Mouse (Mus musculus) midbrain, embryonic 16.5 days (tissue): ENCODE data around the gene Gm20388. TPM values are rescaled to one million over a fixed set of nuclear protein-coding genes. Genes with fewer than 3 reads are reported as not detected.
A peak's percentile ranks its signal among the peaks of the same experiment; 100 is the strongest.
"Not testable (repeated sequence)": the region's sequence is repeated elsewhere in the genome, so short reads cannot be mapped to it uniquely, and the experiment has no call there.

Experiments
- ATAC-seq: fragments of 200-750 bp; cut with Nextera tagmentation; 2 replicates; pipeline ENCODE4 v1.8.0; 2017; ENCODE audit warnings: moderate TSS enrichment
- H3K27ac ChIP-seq: fragments of 300-500 bp; sonication (generic); 2 replicates; pipeline ENCODE4 v1.5.1; 2014; ENCODE audit warnings: mild to moderate bottlenecking, low read length, mixed read lengths
- H3K27me3 ChIP-seq: fragments of 300-500 bp; sonication (generic); 2 replicates; pipeline ENCODE4 v1.6.1; 2014; ENCODE audit warnings: low read depth, low read length, mixed read lengths; ENCODE audit not compliant: control insufficient read depth, insufficient read depth
- H3K36me3 ChIP-seq: fragments of 300-500 bp; sonication (generic); 2 replicates; pipeline ENCODE4 v1.6.1; 2014; ENCODE audit warnings: mild to moderate bottlenecking, low read length, moderate library complexity, mixed read lengths; ENCODE audit not compliant: control insufficient read depth, insufficient read depth
- H3K4me1 ChIP-seq: fragments of 300-500 bp; sonication (generic); 2 replicates; pipeline ENCODE4 v1.6.1; 2014; ENCODE audit warnings: mild to moderate bottlenecking, low read length, mixed read lengths; ENCODE audit not compliant: control insufficient read depth, insufficient read depth
- H3K4me2 ChIP-seq: fragments of 300-500 bp; sonication (generic); 2 replicates; pipeline ENCODE4 v1.6.1; 2014; ENCODE audit warnings: mild to moderate bottlenecking, low read length, mixed read lengths
- H3K4me3 ChIP-seq: fragments of 300-500 bp; sonication (generic); 2 replicates; pipeline ENCODE4 v1.5.1; 2014; ENCODE audit warnings: low read depth, mild to moderate bottlenecking, low read length, moderate library complexity, mixed read lengths
- H3K9ac ChIP-seq: fragments of 300-500 bp; sonication (generic); 2 replicates; pipeline ENCODE4 v1.6.1; 2014; ENCODE audit warnings: low read depth, low read length, mixed read lengths
- H3K9me3 ChIP-seq: fragments of 300-500 bp; sonication (generic); replicated peaks from 2 replicates; pipeline ENCODE4 v1.6.1; 2014; ENCODE audit warnings: mild to moderate bottlenecking, low read length, mixed read lengths; ENCODE audit not compliant: control insufficient read depth, poor library complexity, severe bottlenecking
- WGBS: fragments of 180-500 bp; shearing (Covaris S2); extraction: QIAGEN DNeasy Blood & Tissue Kit; methylation state at CpG from one replicate; pipeline ENCODE4 v1.1.7; 2014; 5-methylcytosine and 5-hydroxymethylcytosine counted together
- polyA plus RNA-seq: library from polyadenylated mRNA; unstranded; fragments of >200 nt; fragmentation: Nextera tagmentation; extraction: Ambion mirVana; gene quantifications from 2 replicates; pipeline ENCODE4 v1.2.1, GENCODE M21; 2015

Gm20388 gene
- polyA plus RNA-seq, 1 experiment from 2014 or later: 7.5 TPM

DNA sequence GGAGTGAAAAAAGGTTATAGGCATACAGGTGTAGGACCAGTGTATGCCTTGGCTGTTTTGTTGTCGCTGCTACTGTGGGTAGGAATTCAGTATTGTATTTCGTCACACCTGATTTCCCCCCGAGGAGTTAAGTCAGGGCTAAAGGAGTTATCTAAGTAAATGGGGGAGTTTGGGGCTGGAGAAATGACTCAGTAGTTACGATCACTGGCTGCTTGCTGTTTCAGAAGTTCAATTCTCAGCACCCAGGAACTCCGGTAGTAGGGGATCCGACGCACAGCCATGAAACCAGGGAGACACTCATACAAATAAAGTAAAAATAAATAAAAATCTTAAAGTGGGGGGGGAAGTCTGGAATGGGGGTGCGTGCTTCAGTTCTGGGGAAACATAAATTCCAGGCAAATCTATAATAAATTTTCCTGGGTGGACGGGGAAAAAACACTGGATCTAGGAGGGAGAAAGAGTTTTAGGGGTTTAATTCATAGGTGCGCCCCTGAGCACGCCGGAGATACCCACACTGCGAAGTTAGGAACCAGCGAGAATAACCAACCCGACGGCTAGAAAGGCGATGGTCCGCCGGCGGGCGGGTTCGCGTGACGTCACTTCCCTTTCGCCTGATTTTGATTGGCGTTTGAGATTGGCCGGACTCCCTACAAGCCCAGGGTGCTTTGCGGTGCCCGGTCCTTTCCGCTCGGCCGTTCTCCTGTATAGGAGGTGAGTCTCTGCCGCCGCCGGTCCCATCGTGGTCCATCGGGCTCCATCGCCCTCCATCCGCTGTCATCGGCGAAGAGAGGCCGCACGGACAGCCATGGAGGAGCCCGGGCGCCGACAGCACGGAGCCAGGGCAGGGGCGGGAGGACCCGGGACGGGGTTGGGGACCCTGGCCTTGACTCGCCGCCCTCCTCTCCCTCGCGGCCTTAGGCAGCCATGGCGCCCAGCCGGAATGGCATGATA, 3191.4 kb downstream of the Gm20388 start, which contains the start of gene Rpl13:
Gene Rpl13, plus strand, starts transcription at position 616 of the 951 bp plus-strand sequence.
- peak within 1 kb of the TSS; percentile 93 for H3K9ac ChIP-seq
- H3K27ac ChIP-seq: peak within 1 kb of the TSS; percentile 96
- peak; percentile 95 for ATAC-seq
- peaks cover 20% of the 10 kb centered on the region for H3K36me3 ChIP-seq
- peak within 1 kb of the TSS; percentile 95 for H3K4me2 ChIP-seq
- 2% methylated on average over 54 of the region's 56 CpGs for WGBS
- H3K4me3 ChIP-seq: peak within 1 kb of the TSS; percentile 74
- no peaks in the 10 kb centered on the region for H3K9me3 ChIP-seq
- peaks cover 16% of the 10 kb centered on the region for H3K4me1 ChIP-seq
- H3K27me3 ChIP-seq: no peaks in the 10 kb centered on the region

- Histone ChIP-seq H3K9ac (peak overlapping the region; percentile 93), H3K36me3 (peaks cover 16% of the 10 kb centered on the region), H3K4me2 (peak overlapping the region; percentile 95), H3K4me3 (peak overlapping the region; percentile 74), H3K4me1 (peaks cover 16% of the 10 kb centered on the region), H3K27ac (peak overlapping the region; percentile 96)
- not testable (repeated sequence) for H3K9me3 ChIP-seq, H3K27me3 ChIP-seq, ATAC-seq
- 1% methylated on average over 26 of the region's 26 CpGs for WGBS
Measured at GRCm38 (mm10) chr8:123102855-123103254, 3192.2 kb downstream of the Gm20388 start.

DNA sequence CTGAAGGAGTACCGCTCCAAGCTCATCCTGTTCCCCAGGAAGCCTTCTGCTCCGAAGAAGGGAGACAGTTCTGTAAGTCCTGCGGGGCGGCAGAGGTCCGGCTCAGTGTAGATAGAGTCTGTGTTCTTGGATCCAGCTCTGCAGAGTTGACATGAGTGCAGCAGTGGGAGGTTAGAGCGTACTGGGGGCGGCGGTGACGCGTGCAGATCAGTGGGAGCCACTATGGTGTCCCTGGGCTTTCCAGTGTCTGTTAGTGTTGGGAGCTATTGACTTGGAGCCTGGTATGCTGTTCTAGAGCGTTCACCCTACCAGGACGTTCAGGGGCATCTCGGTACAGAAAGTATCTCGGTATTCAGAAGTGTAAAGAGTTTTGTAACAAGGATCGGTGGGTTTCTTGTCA, 3192.6 kb downstream of the Gm20388 start:
- WGBS: 19% methylated on average over 15 of the region's 15 CpGs
- Histone ChIP-seq H3K9me3 (no peaks in the 10 kb centered on the region), H3K4me2 (peak overlapping the region; percentile 95), H3K36me3 (peaks cover 12% of the 10 kb centered on the region), H3K9ac (peak overlapping the region; percentile 93), H3K27ac (0 out of 2 replicates have a peak overlapping the region, but pooled peaks have one; percentile 28), H3K4me1 (peaks cover 16% of the 10 kb centered on the region), H3K4me3 (peak overlapping the region; percentile 74), H3K27me3 (no peaks in the 10 kb centered on the region)
- no peak for ATAC-seq

DNA sequence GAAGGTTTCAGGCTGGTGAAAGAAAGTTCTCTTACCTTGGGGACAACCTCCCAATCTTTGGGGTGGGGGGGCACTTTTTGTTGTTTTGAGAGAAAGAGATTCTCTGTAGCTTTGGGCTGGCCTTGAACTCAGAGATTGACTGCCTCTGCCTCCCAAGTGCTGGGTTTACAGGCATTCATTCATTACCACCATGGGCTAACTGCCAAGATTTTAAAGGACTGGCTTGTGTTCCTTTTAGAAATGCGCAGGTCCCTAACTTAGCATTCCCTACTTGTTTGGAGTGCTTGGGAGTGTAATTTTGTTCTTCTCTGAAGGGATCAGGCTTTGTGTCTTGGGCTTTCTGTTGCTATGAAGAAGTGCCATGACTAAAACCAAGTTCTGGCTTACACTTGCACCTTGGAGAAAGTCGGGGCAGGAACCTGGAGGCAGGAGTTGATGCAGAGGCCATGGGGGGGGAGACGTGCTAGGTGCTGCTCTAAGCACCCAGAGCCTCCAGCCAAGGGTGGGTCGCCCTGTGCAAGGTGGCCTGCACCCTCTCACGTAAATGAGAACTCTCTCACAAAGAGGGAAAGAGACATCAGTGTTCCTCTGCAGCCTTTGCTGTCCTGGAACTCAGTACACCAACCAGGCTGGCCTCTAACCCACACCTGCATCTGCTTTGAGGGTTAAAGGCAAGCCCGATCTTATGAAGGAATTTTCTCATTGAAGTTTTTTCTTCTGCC, 3193.6 kb downstream of the Gm20388 start:
- H3K9ac ChIP-seq: no peak overlapping the region; the same call in 1 of the 2 replicates
- peaks cover 16% of the 10 kb centered on the region for H3K4me1 ChIP-seq
- peaks cover 12% of the 10 kb centered on the region for H3K36me3 ChIP-seq
- H3K4me2 ChIP-seq: peak overlapping the region; percentile 95; the same call in 1 of the 2 replicates
- no peak for ATAC-seq
- H3K27ac ChIP-seq: no peak overlapping the region
- H3K4me3 ChIP-seq: no peak overlapping the region
- H3K27me3 ChIP-seq: no peaks in the 10 kb centered on the region
- 82% methylated on average over 6 of the region's 6 CpGs for WGBS
- no peaks in the 10 kb centered on the region for H3K9me3 ChIP-seq

- no peak overlapping the region for H3K4me3 ChIP-seq
- H3K4me1 ChIP-seq: peaks cover 16% of the 10 kb centered on the region
- no peak overlapping the region for H3K27ac ChIP-seq
- peaks cover 12% of the 10 kb centered on the region for H3K36me3 ChIP-seq
- H3K4me2 ChIP-seq: no peak overlapping the region
- no peaks in the 10 kb centered on the region for H3K9me3 ChIP-seq
- H3K9ac ChIP-seq: no peak overlapping the region
- H3K27me3 ChIP-seq: no peaks in the 10 kb centered on the region
- ATAC-seq: no peak
- 65% methylated on average over 5 of the region's 5 CpGs for WGBS
Measured at GRCm38 (mm10) chr8:123105553-123106326, 3195.1 kb downstream of the Gm20388 start.

GRCm38 (mm10) chr8:123106531-123106930, 3195.9 kb downstream of the Gm20388 start:
- Histone ChIP-seq H3K4me2 (no peak overlapping the region), H3K4me1 (peaks cover 15% of the 10 kb centered on the region), H3K27me3 (no peaks in the 10 kb centered on the region), H3K36me3 (peaks cover 12% of the 10 kb centered on the region), H3K9ac (no peak overlapping the region), H3K4me3 (no peak overlapping the region), H3K27ac (no peak overlapping the region), H3K9me3 (no peaks in the 10 kb centered on the region)
- WGBS: 52% methylated on average over 2 of the region's 2 CpGs
- no peak for ATAC-seq

DNA sequence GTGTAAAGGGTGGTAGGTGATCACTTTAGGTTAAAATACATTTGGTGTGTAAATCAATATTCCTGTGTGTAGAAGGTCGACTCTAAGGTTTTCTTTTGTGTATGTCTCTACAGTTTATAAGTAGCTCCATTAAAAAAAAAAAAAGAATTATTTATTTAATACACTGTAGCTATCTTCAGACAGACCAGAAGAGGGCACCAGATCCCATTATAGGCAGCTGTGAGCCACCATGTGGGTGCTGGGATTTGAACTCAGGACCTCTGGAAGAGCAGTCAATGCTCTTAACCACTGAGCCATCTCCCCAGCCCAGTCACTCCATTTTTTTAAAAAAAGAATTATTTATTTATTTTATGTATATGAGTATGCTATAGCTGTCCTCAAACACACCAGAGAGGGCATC, 3197.4 kb downstream of the Gm20388 start:
- ATAC-seq: no peak
- H3K9ac ChIP-seq: no peak overlapping the region
- no peaks in the 10 kb centered on the region for H3K9me3 ChIP-seq
- H3K27ac ChIP-seq: no peak overlapping the region
- 95% methylated on average over 1 of the region's 1 CpGs for WGBS
- H3K36me3 ChIP-seq: peaks cover 12% of the 10 kb centered on the region
- H3K4me1 ChIP-seq: peaks cover 11% of the 10 kb centered on the region
- H3K4me2 ChIP-seq: no peak overlapping the region
- H3K4me3 ChIP-seq: no peak overlapping the region
- no peaks in the 10 kb centered on the region for H3K27me3 ChIP-seq

- WGBS: 81% methylated on average over 5 of the region's 5 CpGs
- H3K4me1 ChIP-seq: peaks cover 3% of the 10 kb centered on the region
- H3K36me3 ChIP-seq: peaks cover 10% of the 10 kb centered on the region
- H3K27ac ChIP-seq: no peak overlapping the region
- ATAC-seq: no peak
- no peak overlapping the region for H3K4me3 ChIP-seq
- no peaks in the 10 kb centered on the region for H3K9me3 ChIP-seq
- no peaks in the 10 kb centered on the region for H3K27me3 ChIP-seq
- H3K9ac ChIP-seq: no peak overlapping the region
- H3K4me2 ChIP-seq: no peak overlapping the region
Measured at GRCm38 (mm10) chr8:123108953-123109352, 3198.3 kb downstream of the Gm20388 start.
